Comparison of ENCODE assay signal across 26 mouse cellular contexts in the genomic region with DNA sequence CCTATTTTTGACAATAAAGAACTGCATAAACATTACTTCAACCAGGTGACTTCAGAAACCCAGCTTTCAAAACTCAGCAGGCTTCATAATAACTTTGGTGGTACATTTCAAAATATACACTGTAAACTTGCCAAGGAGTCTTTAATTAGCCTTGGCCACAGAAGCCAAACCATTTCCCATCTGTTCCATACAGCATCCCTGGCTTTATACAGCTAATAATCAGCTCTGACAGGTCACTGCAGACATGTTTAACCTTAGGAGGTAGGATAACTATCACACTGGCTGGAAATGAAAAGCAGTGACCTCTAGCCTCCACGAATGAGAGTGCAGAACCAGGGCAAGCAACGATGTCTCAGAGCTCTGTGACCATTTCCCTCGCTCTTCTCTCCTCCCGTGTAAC. TPM values are rescaled to one million over a fixed set of nuclear protein-coding genes. Genes with fewer than 3 reads are reported as not detected.
DNase-seq lines count a peak whose midpoint lies in the region; ATAC-seq and TF ChIP-seq lines count a peak whose summit lies in the region.
"Had no signal": no experiment of that assay in that cellular context is flagged by ENCODE, and none has a peak within 500 bp of the region (broad histone marks: within the 10 kb centered on the region; RNA-seq: fewer than 3 reads in every experiment).

No protein-coding gene starts in this region.

- TF ChIP-seq CTCF in gastrocnemius, adult 2 months (IDR thresholded peaks at IDR 0.05) = no peak
- no peak for TF ChIP-seq CTCF in hindbrain, postnatal 0 days (IDR thresholded peaks at IDR 0.05; ENCODE audit: low read depth)

- WGBS in neural tube, embryonic 15.5 days = 77% methylated on average over 4 of the region's 4 CpGs
- WGBS in hindbrain, postnatal 0 days = 63% methylated on average over 4 of the region's 4 CpGs

- no peaks in the 10 kb centered on the region for H3K27me3 ChIP-seq in neural tube, embryonic 15.5 days (replicated peaks)
- H3K27me3 ChIP-seq in hindbrain, postnatal 0 days (ENCODE audit: insufficient read depth, low read length) = no peaks in the 10 kb centered on the region
- H3K27me3 ChIP-seq: embryonic facial prominence, embryonic 12.5 days; heart, embryonic 13.5 days; hindbrain, embryonic 13.5 days; lung, embryonic 15.5 days; neural tube, embryonic 12.5 days; Patski had no signal

- no peak overlapping the region for H3K4me3 ChIP-seq in gastrocnemius, adult 2 months
- H3K4me3 ChIP-seq in neural tube, embryonic 15.5 days (replicated peaks) = no peak overlapping the region
- no peak overlapping the region for H3K4me3 ChIP-seq in hindbrain, postnatal 0 days (ENCODE audit: low read length)
- H3K4me3 ChIP-seq: embryonic facial prominence, embryonic 12.5 days; heart, embryonic 13.5 days; hindbrain, embryonic 13.5 days; lung, embryonic 15.5 days; midbrain, embryonic 10.5 days; neural tube, embryonic 12.5 days had no signal

- no peaks in the 10 kb centered on the region for H3K9me3 ChIP-seq in neural tube, embryonic 15.5 days (replicated peaks)
- no peaks in the 10 kb centered on the region for H3K9me3 ChIP-seq in hindbrain, postnatal 0 days (ENCODE audit: low read length)
- H3K9me3 ChIP-seq: embryonic facial prominence, embryonic 12.5 days; heart, embryonic 13.5 days; hindbrain, embryonic 13.5 days; lung, embryonic 15.5 days; midbrain, embryonic 10.5 days; neural tube, embryonic 12.5 days had no signal

- H3K27ac ChIP-seq in gastrocnemius, adult 2 months = peak overlapping the region; percentile 13; the same call in 1 of the 2 replicates
- peak overlapping the region; percentile 37; the same call in 1 of the 2 replicates for H3K27ac ChIP-seq in neural tube, embryonic 15.5 days (replicated peaks)
- no peak overlapping the region for H3K27ac ChIP-seq in hindbrain, postnatal 0 days
- H3K27ac ChIP-seq: embryonic facial prominence, embryonic 12.5 days; heart, embryonic 13.5 days; hindbrain, embryonic 13.5 days; liver, embryonic 14.5 days; lung, embryonic 15.5 days; midbrain, embryonic 10.5 days; neural tube, embryonic 12.5 days had no signal

- intact Hi-C loops in gastrocnemius, adult 2 months (cut with DNase I) = no loop called here

- no peak overlapping the region for H3K4me2 ChIP-seq in neural tube, embryonic 15.5 days
- H3K4me2 ChIP-seq in hindbrain, postnatal 0 days (ENCODE audit: low read depth, low read length) = no peak overlapping the region
- H3K4me2 ChIP-seq: embryonic facial prominence, embryonic 12.5 days; heart, embryonic 13.5 days; hindbrain, embryonic 13.5 days; lung, embryonic 15.5 days; neural tube, embryonic 12.5 days had no signal

- ATAC-seq in neural tube, embryonic 15.5 days (ENCODE audit: low FRiP score) = no peak
- no peak for ATAC-seq in hindbrain, postnatal 0 days
- no peak for ATAC-seq in frontal cortex, adult (ENCODE audit: low TSS enrichment)
- ATAC-seq: forebrain, postnatal 0 days; intestine, postnatal 0 days; midbrain, embryonic 16.5 days; Patski had no signal

- H3K9ac ChIP-seq in neural tube, embryonic 15.5 days (replicated peaks) = no peak overlapping the region
- no peak overlapping the region for H3K9ac ChIP-seq in hindbrain, postnatal 0 days (replicated peaks; ENCODE audit: low read length)
- H3K9ac ChIP-seq: embryonic facial prominence, embryonic 12.5 days; forebrain, postnatal 0 days; heart, embryonic 13.5 days; hindbrain, embryonic 13.5 days; liver, embryonic 14.5 days; lung, embryonic 15.5 days; neural tube, embryonic 12.5 days had no signal

- peaks cover 14% of the 10 kb centered on the region for H3K4me1 ChIP-seq in neural tube, embryonic 15.5 days
- H3K4me1 ChIP-seq in hindbrain, postnatal 0 days (ENCODE audit: insufficient read depth, low read length) = no peaks in the 10 kb centered on the region
- H3K4me1 ChIP-seq: lung, embryonic 15.5 days had no signal

- no peaks in the 10 kb centered on the region for H3K36me3 ChIP-seq in neural tube, embryonic 15.5 days
- no peaks in the 10 kb centered on the region for H3K36me3 ChIP-seq in hindbrain, postnatal 0 days (ENCODE audit: insufficient read depth, low read length)

- DNase-seq in gastrocnemius, adult 2 months = no peak
- no peak for DNase-seq in gastrocnemius, adult 8-10 months (ENCODE audit: low spot score in 2 of 2)
- no peak for DNase-seq in neural tube, embryonic 10.5 days (ENCODE audit: extremely low spot score, low spot score)
- DNase-seq in cerebellum, adult 9-10 months = peak; percentile 84
- DNase-seq in hindbrain, postnatal 0 days (ENCODE audit: low spot score) = no peak
- DNase-seq: adrenal gland, postnatal 14 days; embryo, embryonic 11 days; forebrain, postnatal 0 days; gastrocnemius, postnatal 36 days; heart, adult 18-20 months; heart, postnatal 36 days; kidney, adult 9 months; kidney, postnatal 10 days; liver had no signal

RNA-seq across cellular contexts. Expression of a gene that starts 27.6 kb away (rescaled TPM):
- 10 to 100 TPM; 18.4 to 21.1 TPM for total RNA-seq in gastrocnemius, adult 2 months (2021)
- 10 to 100 TPM; 15.8 to 18.8 (median 17.6) TPM for total RNA-seq in gastrocnemius, adult 8-10 months (2022)
- polyA plus RNA-seq in neural tube, embryonic 15.5 days (2015; fragmentation: Nextera tagmentation; extraction: Ambion mirVana) = 6.8 and 7.1 TPM in 2 replicates
- total RNA-seq in hindbrain, postnatal 0 days (2014; rRNA removed) = 8.9 and 10.2 TPM in 2 replicates
- polyA plus RNA-seq in hindbrain, postnatal 0 days (2015; fragmentation: Nextera tagmentation; extraction: Ambion mirVana) = 4.1 and 5.6 TPM in 2 replicates
